Mouse (Mus musculus) kidney, postnatal 14 days (tissue): ENCODE data around the gene Gucy2e.

ENCODE experiments used
- DNase-seq: peaks from one replicate; pipeline ENCODE4 v3.0.0; 2022; ENCODE audit warnings: mixed read lengths

Gucy2e gene

DNA sequence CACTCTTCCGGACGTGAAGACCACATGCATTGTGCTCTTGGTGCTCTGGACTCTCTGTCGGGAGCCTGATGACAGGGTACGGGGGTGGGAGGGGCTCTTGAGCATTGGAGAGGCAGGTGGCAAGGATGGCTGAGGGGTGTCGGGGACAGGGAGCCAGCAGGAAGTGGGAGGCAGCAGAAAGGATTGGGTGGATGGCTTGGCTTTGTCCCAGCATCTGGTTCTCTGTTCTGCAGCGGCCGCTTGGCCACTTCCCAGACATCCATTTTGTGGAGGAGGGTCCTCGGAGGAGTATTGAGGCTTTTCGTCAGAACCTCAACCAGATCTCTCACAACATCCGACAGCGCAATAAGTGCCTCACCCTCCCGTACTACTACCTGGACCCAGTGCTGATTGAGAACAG is 67.5 kb downstream of the Gucy2e start:
- DNase-seq: no peak
